Mouse (Mus musculus) midbrain, embryonic 13.5 days (tissue): ENCODE results near the gene Slc9a8. TPM values are rescaled to one million over a fixed set of nuclear protein-coding genes. Genes with fewer than 3 reads are reported as not detected.

Experiments used
- ATAC-seq: fragments of 200-750 bp; cut with Nextera tagmentation; 2 replicates; pipeline ENCODE4 v1.8.0; 2017; ENCODE audit warnings: mild to moderate bottlenecking, moderate TSS enrichment, moderate library complexity
- H3K27ac ChIP-seq: fragments of 300-500 bp; sonication (generic); 2 replicates; pipeline ENCODE4 v1.5.1; 2015; ENCODE audit warnings: inconsistent platforms, mild to moderate bottlenecking, moderate library complexity
- H3K27me3 ChIP-seq: fragments of 300-500 bp; sonication (generic); 2 replicates; pipeline ENCODE4 v1.6.1; 2015; ENCODE audit warnings: mild to moderate bottlenecking, inconsistent platforms
- H3K36me3 ChIP-seq: fragments of 300-500 bp; sonication (generic); 2 replicates; pipeline ENCODE4 v1.6.1; 2015; ENCODE audit warnings: mild to moderate bottlenecking, inconsistent platforms
- H3K4me1 ChIP-seq: fragments of 300-500 bp; sonication (generic); replicated peaks from 2 replicates; pipeline ENCODE4 v1.6.1; 2015; ENCODE audit warnings: inconsistent platforms
- H3K4me2 ChIP-seq: fragments of 300-500 bp; sonication (generic); replicated peaks from 2 replicates; pipeline ENCODE4 v1.6.1; 2015; ENCODE audit warnings: moderate library complexity, mild to moderate bottlenecking, inconsistent platforms
- H3K4me3 ChIP-seq: fragments of 300-500 bp; sonication (generic); replicated peaks from 2 replicates; pipeline ENCODE4 v1.5.1; 2015; ENCODE audit warnings: mild to moderate bottlenecking, inconsistent platforms
- H3K9ac ChIP-seq: fragments of 300-500 bp; sonication (generic); replicated peaks from 2 replicates; pipeline ENCODE4 v1.6.1; 2015; ENCODE audit warnings: mild to moderate bottlenecking, inconsistent platforms
- H3K9me3 ChIP-seq: fragments of 300-500 bp; sonication (generic); 2 replicates; pipeline ENCODE4 v1.6.1; 2016; ENCODE audit warnings: mild to moderate bottlenecking, inconsistent platforms
- WGBS: fragments of 180-500 bp; shearing (Covaris S2); methylation state at CpG from one replicate; pipeline ENCODE4 v1.1.7; 2015; 5-methylcytosine and 5-hydroxymethylcytosine counted together
- polyA plus RNA-seq: library from polyadenylated mRNA; unstranded; fragments of >200 nt; fragmentation: Nextera tagmentation; extraction: Ambion mirVana; gene quantifications from 2 replicates; pipeline ENCODE4 v1.2.1, GENCODE M21; 2015

Gene Slc9a8
- polyA plus RNA-seq, 1 experiment from 2014 or later, result 23.0 TPM

DNA sequence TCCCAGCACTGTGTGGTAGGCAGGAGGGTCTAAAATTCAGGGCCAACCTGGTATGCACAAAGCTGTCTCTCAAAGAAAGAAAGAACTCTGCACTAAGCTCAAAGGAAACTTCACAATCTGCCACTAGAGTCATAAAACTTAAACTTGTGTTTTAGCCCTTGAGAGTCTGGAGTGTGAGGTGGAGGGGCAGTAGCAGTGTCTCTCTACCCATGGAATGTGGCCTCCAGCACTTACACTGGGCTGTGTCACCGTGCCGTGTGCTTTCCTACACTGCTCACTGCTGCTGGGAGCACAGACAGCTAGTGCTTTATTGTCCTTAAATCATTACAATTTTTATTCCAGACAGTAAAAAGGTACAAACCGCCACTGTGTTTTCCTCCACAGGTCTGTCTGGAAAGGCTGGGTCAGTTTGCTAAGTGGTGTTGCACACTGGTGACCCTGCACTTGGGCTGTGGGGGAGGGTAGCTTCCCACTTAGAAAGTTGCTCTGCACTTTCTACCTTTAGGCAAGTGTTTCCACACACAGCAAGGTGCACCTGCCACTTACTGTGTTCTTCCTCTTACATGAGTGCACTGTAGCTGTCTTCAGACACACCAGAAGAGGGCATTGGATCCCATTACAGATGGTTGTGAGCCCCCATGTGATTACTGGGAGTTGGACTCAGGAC lies 86.3 kb downstream of the Slc9a8 start:
- Histone ChIP-seq H3K27ac (no peak overlapping the region), H3K9ac (no peak overlapping the region), H3K9me3 (no peaks in the 10 kb centered on the region), H3K4me2 (no peak overlapping the region), H3K27me3 (no peaks in the 10 kb centered on the region), H3K36me3 (peaks cover 62% of the 10 kb centered on the region), H3K4me1 (peaks cover 35% of the 10 kb centered on the region), H3K4me3 (no peak overlapping the region)
- ATAC-seq, result no peak
- WGBS, result 99% methylated on average over 3 of the region's 3 CpGs

GRCm38 (mm10) chr2:167508569-167508968 lies 87.1 kb downstream of the Slc9a8 start:
- no peak overlapping the region for H3K4me3 ChIP-seq
- peaks cover 69% of the 10 kb centered on the region for H3K36me3 ChIP-seq

GRCm38 (mm10) chr2:167510485-167510884 lies 89.0 kb downstream of the Slc9a8 start:
- Histone ChIP-seq H3K4me3 (no peak overlapping the region), H3K4me1 (peaks cover 17% of the 10 kb centered on the region), H3K27me3 (no peaks in the 10 kb centered on the region), H3K4me2 (no peak overlapping the region), H3K36me3 (peaks cover 88% of the 10 kb centered on the region), H3K27ac (no peak overlapping the region), H3K9me3 (no peaks in the 10 kb centered on the region), H3K9ac (no peak overlapping the region)
- WGBS, result 95% methylated on average over 3 of the region's 3 CpGs
- ATAC-seq, result no peak

More at GRCm38 (mm10) chr2:167508569-167508968, 87.1 kb downstream of the Slc9a8 start:
- no peaks in the 10 kb centered on the region for H3K9me3 ChIP-seq
- ATAC-seq, result no peak
- no peak overlapping the region for H3K27ac ChIP-seq
- 97% methylated on average over 4 of the region's 4 CpGs for WGBS
- no peak overlapping the region for H3K9ac ChIP-seq
- peaks cover 33% of the 10 kb centered on the region for H3K4me1 ChIP-seq
- no peaks in the 10 kb centered on the region for H3K27me3 ChIP-seq
- no peak overlapping the region for H3K4me2 ChIP-seq

DNA sequence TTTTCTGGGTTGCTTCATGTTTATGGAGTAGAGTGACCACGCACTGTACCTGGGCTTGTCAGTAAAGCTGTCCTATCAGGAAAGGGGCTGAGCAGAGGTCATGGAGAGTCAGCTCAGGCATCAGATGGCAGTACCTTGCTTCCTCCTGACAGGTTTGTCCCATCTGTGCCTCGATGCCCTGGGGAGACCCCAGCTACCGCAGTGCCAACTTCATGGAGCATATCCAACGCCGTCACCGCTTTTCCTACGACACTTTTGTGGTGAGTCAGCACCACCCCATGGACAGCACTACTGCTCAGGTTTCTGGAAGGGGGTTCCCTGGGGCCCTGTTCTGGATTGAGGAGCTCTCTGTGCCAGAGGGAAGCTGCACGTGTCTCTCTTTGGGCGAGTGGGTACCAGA lies 90.9 kb downstream of the Slc9a8 start:
- 92% methylated on average over 9 of the region's 9 CpGs for WGBS
- no peak overlapping the region for H3K27ac ChIP-seq
- no peak for ATAC-seq
- H3K4me2 ChIP-seq, result no peak overlapping the region
- H3K4me3 ChIP-seq, result no peak overlapping the region
- no peak overlapping the region for H3K9ac ChIP-seq
- peaks cover 98% of the 10 kb centered on the region for H3K36me3 ChIP-seq
- no peaks in the 10 kb centered on the region; the same call in 1 of the 2 replicates for H3K4me1 ChIP-seq
- H3K9me3 ChIP-seq, result no peaks in the 10 kb centered on the region
- H3K27me3 ChIP-seq, result no peaks in the 10 kb centered on the region

- no peak for ATAC-seq
- Histone ChIP-seq H3K27ac (no peak overlapping the region), H3K27me3 (no peaks in the 10 kb centered on the region), H3K4me2 (no peak overlapping the region), H3K9ac (no peak overlapping the region), H3K4me3 (no peak overlapping the region), H3K4me1 (no peaks in the 10 kb centered on the region), H3K36me3 (peaks cover 98% of the 10 kb centered on the region), H3K9me3 (no peaks in the 10 kb centered on the region)
- WGBS, result 93% methylated on average over 5 of the region's 5 CpGs
These were observed 91.5 kb downstream of the Slc9a8 start for GRCm38 (mm10) chr2:167512970-167513369.

DNA sequence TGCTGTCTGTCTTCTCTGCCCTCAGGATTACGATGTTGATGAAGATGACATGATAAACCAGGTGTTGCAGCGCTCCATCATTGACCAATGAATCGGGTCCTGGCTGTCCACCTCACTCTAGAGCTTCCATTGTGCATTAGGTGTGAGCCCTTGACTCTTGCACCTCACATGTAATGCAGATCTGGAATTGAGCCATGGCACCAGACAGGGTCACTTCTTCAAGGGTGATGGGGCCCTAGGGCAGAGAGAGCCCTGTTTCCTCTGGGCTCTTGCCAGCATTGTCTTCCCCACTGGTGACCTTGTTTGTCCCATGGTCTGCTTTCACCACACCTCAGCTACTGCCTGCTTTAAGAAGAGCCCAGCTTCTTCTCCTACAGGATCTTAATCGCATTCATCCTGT lies 93.1 kb downstream of the Slc9a8 start:
- H3K27me3 ChIP-seq, result no peaks in the 10 kb centered on the region
- H3K36me3 ChIP-seq, result peaks cover 94% of the 10 kb centered on the region
- H3K9ac ChIP-seq, result no peak overlapping the region
- WGBS, result 95% methylated on average over 4 of the region's 4 CpGs
- no peak for ATAC-seq
- no peaks in the 10 kb centered on the region for H3K9me3 ChIP-seq
- no peak overlapping the region for H3K4me2 ChIP-seq
- no peak overlapping the region for H3K27ac ChIP-seq
- H3K4me3 ChIP-seq, result no peak overlapping the region
- no peaks in the 10 kb centered on the region for H3K4me1 ChIP-seq

DNA sequence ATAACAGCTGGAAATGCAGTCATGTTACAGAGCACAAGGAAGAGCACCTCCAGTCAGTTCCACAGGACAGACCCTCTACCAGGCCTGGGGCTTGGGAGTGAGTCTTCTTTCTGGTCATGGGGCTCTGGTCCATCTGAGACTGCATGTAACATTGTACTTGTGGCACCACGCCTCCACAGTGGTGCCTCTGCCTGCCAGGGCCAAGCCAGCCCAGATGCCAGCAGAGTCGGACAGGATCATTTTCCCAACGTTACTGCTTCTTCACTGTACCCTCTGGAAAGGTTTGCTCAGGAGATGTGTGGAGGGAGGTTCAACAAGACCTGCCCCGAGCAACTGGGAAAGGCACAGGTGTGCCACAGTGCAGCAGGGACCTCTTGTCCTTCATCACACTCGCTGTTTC lies 94.2 kb downstream of the Slc9a8 start:
- Histone ChIP-seq H3K27ac (no peak overlapping the region), H3K9me3 (no peaks in the 10 kb centered on the region), H3K27me3 (no peaks in the 10 kb centered on the region), H3K4me3 (no peak overlapping the region), H3K9ac (no peak overlapping the region), H3K4me2 (no peak overlapping the region), H3K4me1 (no peaks in the 10 kb centered on the region), H3K36me3 (peaks cover 91% of the 10 kb centered on the region)
- 94% methylated on average over 5 of the region's 5 CpGs for WGBS
- no peak for ATAC-seq

- H3K27me3 ChIP-seq, result no peaks in the 10 kb centered on the region
- no peak overlapping the region for H3K4me2 ChIP-seq
- ATAC-seq, result no peak
- no peak overlapping the region for H3K9ac ChIP-seq
- peaks cover 52% of the 10 kb centered on the region for H3K36me3 ChIP-seq
- H3K9me3 ChIP-seq, result no peaks in the 10 kb centered on the region
- H3K4me3 ChIP-seq, result no peak overlapping the region
- 75% methylated on average over 5 of the region's 5 CpGs for WGBS
- H3K4me1 ChIP-seq, result no peaks in the 10 kb centered on the region
- no peak overlapping the region for H3K27ac ChIP-seq
These were observed 98.2 kb downstream of the Slc9a8 start for GRCm38 (mm10) chr2:167519606-167520252.

Other genes starting within 250 kb of the Slc9a8 start
- gene Kcnb1, start 231.6 kb upstream of the Slc9a8 start, polyA plus RNA-seq, result 2.1 and 2.3 TPM in 2 replicates
- gene Ptgis, start 181.1 kb upstream of the Slc9a8 start, polyA plus RNA-seq, result 4.0 and 4.5 TPM in 2 replicates
- gene B4galt5, start 72.5 kb upstream of the Slc9a8 start, polyA plus RNA-seq, result 10.6 and 11.2 TPM in 2 replicates
- gene Rnf114, start 70.9 kb downstream of the Slc9a8 start, polyA plus RNA-seq, result 154 and 165 TPM in 2 replicates
- 25.1 and 30.2 TPM in 2 replicates for gene Spata2, start 71.2 kb downstream of the Slc9a8 start, polyA plus RNA-seq
- 5.4 and 5.8 TPM in 2 replicates for gene Snai1, start 116.5 kb downstream of the Slc9a8 start, polyA plus RNA-seq
- gene Ube2v1, start 210.4 kb downstream of the Slc9a8 start, polyA plus RNA-seq, result 298 and 301 TPM in 2 replicates
- 9.8 and 11.2 TPM in 2 replicates for gene Gm20431, start 239.8 kb downstream of the Slc9a8 start, polyA plus RNA-seq